Mouse (Mus musculus) thymus, adult 2 months (tissue): ENCODE data around the gene Fam102a. TPM values are rescaled to one million over a fixed set of nuclear protein-coding genes. Genes with fewer than 3 reads are reported as not detected.

ENCODE experiments used
- DNase-seq: peaks from one replicate; pipeline ENCODE4 v3.0.0; 2021
- H3K27ac ChIP-seq: fragments of 200-500 bp; 2 replicates; pipeline ENCODE4 v1.5.1; 2012; ENCODE audit warnings: low read length, control low read depth; ENCODE audit not compliant: control insufficient read depth, insufficient read depth
- H3K27me3 ChIP-seq: fragments of 200-500 bp; 2 replicates; pipeline ENCODE4 v1.6.1; 2012; ENCODE audit warnings: mild to moderate bottlenecking, low read length, moderate library complexity, mixed read lengths; ENCODE audit not compliant: control insufficient read depth, insufficient read depth
- H3K36me3 ChIP-seq: fragments of 200-500 bp; 2 replicates; pipeline ENCODE4 v1.6.1; 2012; ENCODE audit warnings: mild to moderate bottlenecking, low read length, moderate library complexity; ENCODE audit not compliant: control insufficient read depth, insufficient read depth
- H3K4me1 ChIP-seq: fragments of 200-500 bp; replicated peaks from 2 replicates; pipeline ENCODE4 v1.6.1; 2012; ENCODE audit warnings: low read length; ENCODE audit not compliant: control insufficient read depth, insufficient read depth
- H3K4me3 ChIP-seq: fragments of 200-500 bp; 2 replicates; pipeline ENCODE4 v1.5.1; 2012; ENCODE audit warnings: mild to moderate bottlenecking, low read length, control low read depth, moderate library complexity; ENCODE audit not compliant: control insufficient read depth, insufficient read depth
- CTCF ChIP-seq: fragments of 200-500 bp; IDR thresholded peaks from 2 replicates; pipeline ENCODE4 v1.5.1; 2012; ENCODE audit warnings: mild to moderate bottlenecking, control low read depth, low read length, moderate library complexity, borderline replicate concordance; ENCODE audit not compliant: control insufficient read depth, poor library complexity, insufficient read depth; ENCODE audit errors: extremely low read depth
- POLR2A ChIP-seq: fragments of 200-500 bp; IDR thresholded peaks from 2 replicates; pipeline ENCODE4 v1.6.1; 2012; ENCODE audit warnings: mild to moderate bottlenecking, low read length, control low read depth, moderate library complexity; ENCODE audit not compliant: control insufficient read depth, poor library complexity, insufficient read depth; ENCODE audit errors: extremely low read depth
- WGBS: fragments of 180-500 bp; shearing (Covaris S2); methylation state at CpG from one replicate; pipeline ENCODE4 v1.1.7; 2018; 5-methylcytosine and 5-hydroxymethylcytosine counted together
- polyA plus RNA-seq: library from polyadenylated mRNA; depleted of rRNA; stranded (reverse); fragments of >200 nt; gene quantifications from 2 replicates; pipeline ENCODE4 v1.2.3, GENCODE M21; 2012

The Fam102a gene
- polyA plus RNA-seq, 1 experiment, result 57.4 TPM

- Histone ChIP-seq H3K27me3 (no peaks in the 10 kb centered on the region), H3K4me3 (no peak overlapping the region), H3K27ac (peak overlapping the region; percentile 79), H3K36me3 (no peaks in the 10 kb centered on the region), H3K4me1 (peaks cover 46% of the 10 kb centered on the region)
- TF ChIP-seq POLR2A (no peak), CTCF (no peak)
- DNase-seq, result peak; percentile 30
- WGBS, result 62% methylated on average over 5 of the region's 5 CpGs
Observed at GRCm38 (mm10) chr2:32500461-32500860, 34.7 kb upstream of the Fam102a start.

GRCm38 (mm10) chr2:32501754-32502324 lies 33.3 kb upstream of the Fam102a start:
- H3K4me1 ChIP-seq, result peaks cover 34% of the 10 kb centered on the region

GRCm38 (mm10) chr2:32502843-32503242 lies 32.3 kb upstream of the Fam102a start:
- TF ChIP-seq POLR2A, result no peak
- TF ChIP-seq CTCF, result no peak
- Histone ChIP-seq H3K27ac (no peak overlapping the region), H3K4me3 (no peak overlapping the region), H3K36me3 (no peaks in the 10 kb centered on the region), H3K4me1 (peaks cover 32% of the 10 kb centered on the region), H3K27me3 (no peaks in the 10 kb centered on the region)
- 82% methylated on average over 12 of the region's 12 CpGs for WGBS
- no peak for DNase-seq

More at GRCm38 (mm10) chr2:32501754-32502324, 33.3 kb upstream of the Fam102a start:
- DNase-seq, result no peak
- Histone ChIP-seq H3K36me3 (no peaks in the 10 kb centered on the region), H3K27me3 (no peaks in the 10 kb centered on the region), H3K27ac (no peak overlapping the region), H3K4me3 (no peak overlapping the region)
- no peak for TF ChIP-seq CTCF
- no peak for TF ChIP-seq POLR2A
- 74% methylated on average over 5 of the region's 5 CpGs for WGBS

GRCm38 (mm10) chr2:32503588-32503987 lies 31.5 kb upstream of the Fam102a start:
- TF ChIP-seq POLR2A, result no peak
- no peak for TF ChIP-seq CTCF
- H3K4me1 ChIP-seq, result peaks cover 31% of the 10 kb centered on the region
- no peaks in the 10 kb centered on the region for H3K27me3 ChIP-seq
- no peaks in the 10 kb centered on the region for H3K36me3 ChIP-seq
- WGBS, result 75% methylated on average over 3 of the region's 3 CpGs
- DNase-seq, result no peak
- H3K4me3 ChIP-seq, result no peak overlapping the region
- no peak overlapping the region for H3K27ac ChIP-seq

GRCm38 (mm10) chr2:32505536-32505935 lies 29.6 kb upstream of the Fam102a start:
- Histone ChIP-seq H3K27ac (no peak overlapping the region), H3K4me1 (peaks cover 35% of the 10 kb centered on the region), H3K27me3 (no peaks in the 10 kb centered on the region), H3K4me3 (no peak overlapping the region), H3K36me3 (no peaks in the 10 kb centered on the region)
- no peak for TF ChIP-seq CTCF
- TF ChIP-seq POLR2A, result no peak
- no peak for DNase-seq
- 100% methylated on average over 2 of the region's 2 CpGs for WGBS

- no peak for DNase-seq
- no peak overlapping the region for H3K27ac ChIP-seq
- peaks cover 24% of the 10 kb centered on the region for H3K4me1 ChIP-seq
- no peak overlapping the region for H3K4me3 ChIP-seq
- 63% methylated on average over 22 of the region's 22 CpGs for WGBS
- H3K27me3 ChIP-seq, result no peaks in the 10 kb centered on the region
- H3K36me3 ChIP-seq, result no peaks in the 10 kb centered on the region
- TF ChIP-seq CTCF (no peak), POLR2A (no peak)
Observed at GRCm38 (mm10) chr2:32506673-32507668, 28.2 kb upstream of the Fam102a start.

GRCm38 (mm10) chr2:32507906-32508305 lies 27.2 kb upstream of the Fam102a start:
- no peak for DNase-seq
- WGBS, result 92% methylated on average over 9 of the region's 9 CpGs
- TF ChIP-seq POLR2A (no peak), CTCF (no peak)
- Histone ChIP-seq H3K4me3 (no peak overlapping the region), H3K27ac (no peak overlapping the region), H3K27me3 (no peaks in the 10 kb centered on the region), H3K4me1 (peaks cover 27% of the 10 kb centered on the region), H3K36me3 (no peaks in the 10 kb centered on the region)
